Mouse (Mus musculus): ENCODE results near the gene Usp35.

Usp35 gene

DNA sequence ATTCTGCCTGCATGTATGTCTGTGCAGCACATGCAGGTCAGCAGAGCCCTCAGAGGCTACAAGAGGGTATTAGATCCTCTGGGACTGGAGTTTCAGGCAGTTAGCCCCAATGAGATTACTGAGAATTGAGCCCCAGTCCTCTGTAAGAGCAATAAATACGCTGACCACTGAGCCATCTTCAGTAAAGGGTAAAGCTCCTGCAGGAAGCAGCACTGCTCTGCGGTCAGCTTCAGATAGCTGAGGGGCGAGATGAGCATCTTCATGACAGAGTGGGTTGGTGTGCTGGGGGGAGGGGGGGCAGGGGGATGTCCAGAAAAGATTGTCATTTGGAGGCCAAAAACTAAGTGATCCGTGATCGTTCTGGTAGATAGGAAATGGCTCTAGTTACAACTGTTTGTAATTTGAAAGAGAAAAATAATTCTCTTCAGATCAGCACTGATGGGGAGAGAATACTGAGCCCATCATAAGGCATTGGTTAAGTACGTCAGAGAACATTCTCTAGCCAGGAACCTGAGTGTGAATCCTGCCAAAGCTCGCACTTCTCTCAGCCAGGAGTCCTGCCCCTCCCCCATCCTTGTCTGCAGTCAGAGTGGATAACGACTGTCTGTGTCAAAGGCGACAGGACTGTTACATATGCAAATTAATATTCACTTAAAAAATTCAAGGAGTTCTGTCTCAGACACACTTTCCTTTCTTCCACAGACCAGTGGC is 14.4 kb upstream of the Usp35 start:
- DNase-seq (ENCODE audit: extremely low spot score), result no peak

- DNase-seq (ENCODE audit: extremely low spot score), result no peak
Measured at GRCm38 (mm10) chr7:97345229-97345871, 13.5 kb upstream of the Usp35 start.

DNA sequence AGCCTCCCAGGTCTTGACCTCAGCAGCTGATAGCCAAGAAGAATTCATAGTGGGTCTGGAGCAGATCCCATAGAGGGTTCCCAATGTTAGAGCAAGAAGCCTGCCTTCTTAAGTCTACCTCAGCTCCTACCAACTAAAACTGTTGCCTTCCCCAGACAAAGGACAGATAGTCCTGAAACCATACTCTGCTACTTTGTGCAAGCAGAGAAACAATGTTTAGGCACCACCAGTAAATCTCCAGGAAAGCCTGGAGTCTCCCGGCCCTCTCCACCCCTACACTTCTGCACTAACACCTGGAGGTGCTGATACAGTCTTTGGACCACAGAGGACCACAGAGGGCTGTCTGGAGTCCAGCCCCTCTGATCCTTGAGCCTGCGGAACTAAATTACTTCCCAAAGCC is 12.8 kb upstream of the Usp35 start:
- no peak for DNase-seq (ENCODE audit: extremely low spot score)

GRCm38 (mm10) chr7:97342961-97343360 is 11.1 kb upstream of the Usp35 start:
- no peak for DNase-seq (ENCODE audit: extremely low spot score)

GRCm38 (mm10) chr7:97340907-97341849 is 9.4 kb upstream of the Usp35 start:
- no peak for DNase-seq (ENCODE audit: extremely low spot score)

DNA sequence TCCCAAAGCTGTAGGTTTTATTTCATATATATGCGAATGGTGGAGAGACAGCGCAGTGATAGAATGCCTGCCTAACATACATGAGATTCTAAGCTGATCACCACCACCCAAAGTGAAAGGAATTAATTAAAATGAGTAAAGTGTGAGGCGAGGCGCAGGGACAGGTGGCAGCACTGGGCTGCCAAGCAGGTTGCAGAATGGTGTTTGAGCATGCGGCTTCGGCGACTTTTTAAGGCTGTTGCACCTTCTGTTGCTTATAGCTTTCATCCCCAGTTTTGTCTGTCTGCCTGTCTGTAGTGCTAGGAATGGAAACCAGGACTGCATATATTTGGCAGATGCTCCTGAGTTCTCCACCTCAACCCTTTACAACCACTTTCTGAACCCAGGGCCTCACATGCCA is 7.8 kb upstream of the Usp35 start:
- no peak for DNase-seq (ENCODE audit: extremely low spot score)

DNA sequence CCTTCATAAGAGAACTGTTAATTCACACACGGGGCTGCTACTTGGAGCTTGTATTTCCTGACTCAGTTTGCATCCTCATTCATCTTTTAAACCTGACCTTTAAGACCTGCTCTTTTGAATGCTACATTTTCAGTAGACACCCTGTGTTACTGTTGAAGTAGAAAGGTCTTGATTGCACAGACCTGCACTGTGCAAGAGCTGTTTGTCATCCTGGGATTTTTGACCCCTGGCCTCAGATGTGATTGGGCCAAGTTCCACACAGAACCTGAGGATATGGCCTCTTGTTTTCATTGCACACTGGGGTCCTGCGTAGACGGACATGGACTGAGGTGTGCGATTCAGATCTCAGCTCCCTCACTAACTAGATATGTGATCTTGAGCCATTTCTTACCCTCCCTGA is 6.8 kb upstream of the Usp35 start:
- no peak for DNase-seq (ENCODE audit: extremely low spot score)

- DNase-seq (ENCODE audit: extremely low spot score), result no peak
Measured at GRCm38 (mm10) chr7:97336678-97337077, 4.9 kb upstream of the Usp35 start.

DNA sequence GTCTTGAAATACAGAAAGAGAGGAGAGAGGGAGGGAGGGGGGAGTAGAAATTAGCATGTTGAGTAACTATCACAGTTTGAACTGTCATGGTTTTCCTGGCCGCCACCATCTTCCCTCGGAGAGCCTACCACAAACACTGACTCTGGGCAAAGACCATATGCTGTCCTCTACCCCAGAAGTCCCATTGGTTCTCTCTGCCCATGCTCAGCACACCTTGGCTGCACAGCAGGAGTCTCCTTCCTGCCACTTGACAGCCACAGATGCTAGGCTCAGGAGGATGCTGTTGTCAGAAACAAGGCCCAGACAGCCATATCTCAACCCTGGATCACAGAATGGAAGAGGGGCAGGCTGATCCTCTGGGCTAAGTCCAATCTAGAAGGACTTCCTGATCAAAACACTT is 2.6 kb upstream of the Usp35 start:
- no peak for DNase-seq (ENCODE audit: extremely low spot score)

- DNase-seq (ENCODE audit: extremely low spot score), result no peak
Measured at GRCm38 (mm10) chr7:97333113-97333898, 1.5 kb upstream of the Usp35 start.

DNA sequence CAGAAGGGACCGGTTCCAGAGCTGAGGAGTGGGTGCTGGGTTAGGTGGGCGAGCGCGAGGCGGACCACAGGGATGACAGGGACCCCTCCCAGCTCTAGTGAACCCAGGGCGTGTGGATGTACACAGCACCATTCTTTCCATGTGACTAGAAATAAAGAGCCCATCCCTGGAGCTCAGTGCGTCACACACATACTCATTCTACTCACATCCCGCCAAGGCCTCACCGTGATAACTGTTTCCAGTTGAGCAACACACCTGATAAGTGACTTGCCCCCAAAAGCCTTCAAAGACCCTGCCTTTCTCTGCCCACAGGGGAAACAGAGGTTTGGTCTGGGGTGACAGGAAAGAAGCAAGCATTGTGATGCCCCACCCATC is 834 bp upstream of the Usp35 start:
- no peak for DNase-seq (ENCODE audit: extremely low spot score)

GRCm38 (mm10) chr7:97330931-97331645 is 732 bp downstream of the Usp35 start:
- peak; percentile 12 for DNase-seq (ENCODE audit: extremely low spot score)

DNA sequence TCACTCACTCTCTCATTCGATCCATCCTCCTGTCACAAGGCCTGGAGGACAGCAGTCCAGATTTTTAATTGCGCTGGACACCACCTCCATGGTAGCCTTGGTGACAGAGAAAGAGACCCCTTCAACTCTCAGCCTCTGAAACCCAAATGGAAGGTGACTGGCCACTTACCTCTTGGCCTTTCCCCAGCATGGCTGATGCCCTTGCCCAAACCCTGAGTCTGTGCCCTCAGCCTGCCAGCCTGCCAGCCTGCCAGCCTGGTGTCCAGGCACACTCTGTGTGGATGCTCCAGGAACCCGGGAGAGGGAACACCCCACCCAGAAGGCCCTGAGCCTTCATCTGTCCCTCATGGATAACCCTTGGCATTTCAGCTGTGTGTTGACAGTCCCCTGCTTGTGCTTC is 2.1 kb downstream of the Usp35 start:
- DNase-seq (ENCODE audit: extremely low spot score), result no peak

DNA sequence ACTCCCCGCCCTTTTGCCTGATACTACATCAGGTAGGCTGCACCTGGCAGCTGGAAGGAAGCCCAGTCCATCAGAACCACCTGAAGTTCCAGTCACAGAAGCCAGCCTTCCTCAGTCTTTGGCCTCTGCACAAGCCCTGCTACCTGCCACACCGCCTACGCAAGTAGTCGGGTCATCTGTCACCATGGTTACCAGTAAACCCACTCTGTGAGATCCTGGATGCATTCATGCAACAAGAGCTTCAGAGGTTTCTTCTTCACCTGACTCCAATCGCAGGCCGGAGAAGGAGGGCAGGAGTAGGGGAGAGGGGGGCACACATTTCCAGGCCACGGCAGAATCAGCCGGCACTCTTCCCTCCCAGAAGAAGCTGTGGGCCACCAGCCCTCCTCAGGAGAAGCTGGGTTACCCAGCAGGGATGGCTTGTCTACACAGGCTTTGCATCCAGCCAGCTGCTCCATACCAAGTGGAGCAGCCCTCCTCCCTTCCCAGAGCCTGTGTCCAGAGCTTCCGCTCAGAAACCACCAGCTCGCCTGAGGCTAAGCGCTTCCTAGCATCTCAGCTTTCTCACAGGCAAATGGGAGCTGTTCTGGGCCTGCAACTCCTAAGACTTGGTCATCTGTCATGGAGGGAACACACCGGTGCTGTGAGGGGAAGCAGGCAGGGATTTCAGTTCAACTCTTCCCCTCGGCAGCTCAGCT is 2.8 kb downstream of the Usp35 start:
- no peak for DNase-seq (ENCODE audit: extremely low spot score)

DNA sequence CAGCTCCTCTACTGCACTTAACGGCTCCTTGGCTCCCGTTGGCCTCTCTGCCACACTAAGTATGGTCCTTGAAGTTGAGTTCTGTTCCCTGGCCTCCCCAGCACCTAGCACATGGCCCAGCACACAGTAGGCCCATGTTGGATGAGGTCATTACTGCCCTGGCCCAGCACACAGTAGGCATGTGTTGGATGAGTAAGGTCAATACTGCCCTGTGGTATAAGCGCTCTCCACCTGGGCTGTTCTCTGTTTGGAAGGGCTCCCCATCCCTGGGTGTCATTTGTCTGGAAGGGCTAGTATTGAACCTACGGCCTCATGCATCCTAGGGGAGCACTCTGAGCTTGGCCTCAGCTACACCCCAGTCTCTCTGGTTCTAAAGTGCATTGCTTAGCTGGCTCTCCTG is 4.4 kb downstream of the Usp35 start:
- DNase-seq (ENCODE audit: extremely low spot score), result no peak

DNA sequence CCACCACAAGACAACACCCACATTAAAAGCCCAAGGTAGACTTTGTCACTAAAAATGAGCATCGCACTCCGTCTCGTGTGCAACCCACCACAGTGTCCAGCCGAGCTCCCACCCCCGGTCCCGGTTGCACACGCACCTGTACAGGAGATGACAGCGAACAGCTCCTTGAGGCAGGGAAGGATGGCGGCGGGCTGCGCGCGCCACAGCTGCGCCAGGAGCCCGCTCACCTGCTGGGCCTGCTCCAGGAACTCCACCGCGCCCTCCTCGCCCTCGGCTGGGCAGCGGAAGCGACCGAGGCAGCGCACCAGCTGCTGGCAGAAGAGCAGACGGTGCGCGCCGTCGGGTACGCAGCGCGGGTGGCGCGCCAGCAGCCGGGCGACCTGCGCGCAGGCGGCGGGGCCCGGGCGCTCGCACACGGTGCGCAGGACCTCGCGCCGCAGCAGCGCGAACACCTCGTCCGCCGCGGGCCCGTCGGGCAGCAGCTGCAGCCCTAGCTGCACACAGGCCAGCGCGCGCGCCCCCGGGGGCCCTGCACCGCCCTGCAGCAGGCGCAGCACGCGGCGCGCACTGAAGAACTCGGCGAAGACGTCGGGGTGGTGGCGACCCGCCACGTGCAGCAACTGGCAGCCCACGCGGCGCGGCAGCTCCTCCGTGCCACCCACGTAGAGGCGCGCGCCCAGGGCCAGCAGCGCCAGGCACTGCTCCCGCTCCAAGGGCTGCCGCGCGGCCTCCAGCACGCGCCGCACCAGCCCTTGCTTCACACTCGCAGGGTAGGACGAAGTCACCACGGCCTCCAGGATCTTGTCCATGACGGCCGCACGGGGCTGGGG is 6.4 kb downstream of the Usp35 start:
- DNase-seq (ENCODE audit: extremely low spot score), result peak; percentile 29

DNA sequence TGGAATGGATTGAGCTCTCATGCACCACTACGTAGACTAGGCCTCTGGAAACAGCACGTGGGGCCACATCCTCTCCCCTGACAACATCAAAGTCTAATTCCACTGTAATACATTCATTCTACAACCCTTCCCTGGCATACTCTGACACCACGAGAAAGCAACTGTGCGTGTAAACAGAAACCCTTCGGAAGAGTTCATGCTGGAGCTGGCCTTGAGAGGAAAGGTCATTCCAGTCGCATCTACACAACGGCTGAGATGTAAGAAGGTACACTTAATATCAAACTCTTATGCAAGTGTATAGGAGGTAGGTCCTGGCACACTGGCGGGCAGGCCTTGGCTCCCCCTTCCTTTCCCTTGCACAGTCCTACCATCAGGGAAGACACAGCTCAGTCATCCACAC is 7.5 kb downstream of the Usp35 start:
- no peak for DNase-seq (ENCODE audit: extremely low spot score)

DNA sequence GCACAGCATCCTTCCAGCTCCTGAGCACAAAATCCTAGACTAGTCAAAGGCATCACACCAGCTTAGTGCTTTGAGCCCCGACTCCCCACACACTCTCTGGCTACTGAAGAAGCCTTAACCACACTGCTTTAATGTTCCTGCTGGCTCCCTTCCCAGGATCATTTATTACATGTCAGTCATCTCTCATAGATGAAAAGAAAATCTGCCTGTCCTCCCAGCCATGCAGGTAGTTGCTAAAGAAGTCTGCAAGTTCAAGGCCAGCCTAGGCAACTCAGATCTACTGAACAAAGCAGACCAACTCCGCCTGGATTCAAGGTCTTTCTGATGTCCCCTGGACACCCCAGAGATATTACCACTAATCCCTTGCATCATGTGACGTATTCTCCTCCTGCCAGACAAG is 14.1 kb downstream of the Usp35 start:
- no peak for DNase-seq (ENCODE audit: extremely low spot score)

DNA sequence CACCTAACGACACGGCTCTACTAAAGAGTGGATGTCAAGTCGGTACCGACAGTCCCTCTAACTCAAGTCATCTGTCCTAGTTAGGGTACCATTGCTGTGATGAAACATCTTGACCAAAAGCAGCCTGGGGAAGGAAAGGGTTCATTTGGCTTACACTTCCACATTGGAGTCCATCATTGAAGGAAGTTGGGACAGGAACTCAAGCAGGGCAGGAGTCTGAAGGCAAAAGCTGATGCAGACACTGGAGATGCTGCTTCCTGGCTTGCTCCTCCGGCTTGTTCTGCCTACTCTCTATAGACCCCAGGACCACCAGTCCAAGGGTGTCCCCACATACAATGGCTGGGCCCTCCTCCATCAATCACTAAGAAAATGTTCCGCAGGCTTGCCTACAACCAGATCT is 16.2 kb downstream of the Usp35 start:
- no peak for DNase-seq (ENCODE audit: extremely low spot score)

DNA sequence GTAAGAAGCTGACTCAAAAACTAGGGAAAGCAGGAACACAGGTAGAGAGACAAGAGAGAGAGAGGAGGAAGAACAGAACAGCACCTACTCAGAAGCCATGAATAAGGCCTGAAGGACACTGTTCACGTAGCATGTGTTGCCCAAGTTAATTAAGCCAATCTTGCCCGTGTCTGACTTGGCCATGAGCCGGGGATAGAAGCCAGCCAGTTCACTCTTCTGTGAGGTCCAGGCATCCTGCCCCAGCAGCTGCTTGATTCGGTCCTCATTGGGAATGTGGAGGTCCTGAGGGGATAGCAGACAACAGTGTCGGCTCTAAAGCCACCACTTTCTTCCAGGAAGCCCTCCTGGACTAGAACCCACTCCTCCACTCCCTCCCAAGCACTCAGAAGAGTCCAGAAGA is 17.2 kb downstream of the Usp35 start:
- DNase-seq (ENCODE audit: extremely low spot score), result no peak

Data from embryo, embryonic 9.5 days (tissue).